Mouse (Mus musculus): ENCODE measurements around the gene Cpa5. TPM values are rescaled to one million over a fixed set of nuclear protein-coding genes. Genes with fewer than 3 reads are reported as not detected.

Gene Cpa5
- not detected in 2 replicates for total RNA-seq (2012; rRNA removed)
- not detected in 2 replicates for total RNA-seq (2014; rRNA removed)
- polyA plus RNA-seq (2012; ENCODE audit: insufficient read length, low read depth): not detected in 2 replicates

GRCm38 (mm10) chr6:30610710-30611109 is at the start of gene Cpa5:
Cpa5 (plus strand) TSS chr6:30611010.
- Histone ChIP-seq H3K36me3 (replicated peaks in 1 of 2; ENCODE audit: control insufficient read depth in 1 of 2, insufficient read depth in 1 of 2, low read length in 1 of 2) (no peaks in the 10 kb centered on the region), H3K27me3 (replicated peaks) (no peaks in the 10 kb centered on the region), H3K4me2 (ENCODE audit: insufficient read depth, low read depth, poor library complexity, severe bottlenecking) (0 out of 2 replicates have a peak within 1 kb of the TSS, but pooled peaks have one; percentile 4), H3K79me2 (replicated peaks; ENCODE audit: control insufficient read depth, extremely low read depth, insufficient read depth, poor library complexity, severe bottlenecking) (no peaks in the 10 kb centered on the region), H3K9me3 (replicated peaks; ENCODE audit: low read length) (no peaks in the 10 kb centered on the region), H3K9ac (ENCODE audit: insufficient read depth, low read depth) (no peak within 1 kb of the TSS), H3K4me1 (ENCODE audit: control insufficient read depth in 1 of 2, insufficient read depth in 2 of 2) (no peaks in the 10 kb centered on the region), H3K4me3 (replicated peaks in 1 of 3; ENCODE audit: low read depth in 2 of 3, low read length in 2 of 3, poor library complexity in 1 of 3) (no peak within 1 kb of the TSS), H3K27ac (ENCODE audit: insufficient read depth, low read depth) (no peak within 1 kb of the TSS)
- DNase-seq (ENCODE audit: extremely low read depth): no peak
- in situ Hi-C loops (cut with MboI; ENCODE audit: low pct_ligation_motif_present, low pct_unique_long_range_greater_than_20kb, low sequenced_read_pairs) (no loop called here), dilution Hi-C loops (cut with MboI; ENCODE audit: extremely low pct_ligation_motif_present, extremely low pct_unique_long_range_greater_than_20kb, low sequenced_read_pairs) (no loop called here)
- TF ChIP-seq JUN (IDR thresholded peaks at IDR 0.05; ENCODE audit: insufficient read depth, low read depth, low read length): no peak
- no peak for TF ChIP-seq ZC3H11A (IDR thresholded peaks at IDR 0.05; ENCODE audit: low read depth, low read length)
- TF ChIP-seq CHD1 (IDR thresholded peaks at IDR 0.05; ENCODE audit: low read depth, low read length): no peak
- TF ChIP-seq GABPA (IDR thresholded peaks at IDR 0.05; ENCODE audit: insufficient replicate concordance, low read depth, low read length): no peak
- no peak for TF ChIP-seq JUND (conservative IDR thresholded peaks at IDR 0.05; ENCODE audit: low read depth, low read length)
- TF ChIP-seq UBTF (IDR thresholded peaks at IDR 0.05; ENCODE audit: low read depth, low read length): no peak
- no peak for TF ChIP-seq HCFC1 (IDR thresholded peaks at IDR 0.05; ENCODE audit: low read depth, low read length)
- no peak for TF ChIP-seq PAX5 (IDR thresholded peaks at IDR 0.05; ENCODE audit: low read length)
- TF ChIP-seq BHLHE40 (IDR thresholded peaks at IDR 0.05; ENCODE audit: low read depth, low read length): no peak
- TF ChIP-seq MYC (IDR thresholded peaks at IDR 0.05; ENCODE audit: low read depth, low read length): no peak

GRCm38 (mm10) chr6:30562132-30562531 is 48.7 kb upstream of the Cpa5 start:
- Histone ChIP-seq H3K4me3 (replicated peaks in 1 of 3; ENCODE audit: low read depth in 2 of 3, low read length in 2 of 3, poor library complexity in 1 of 3) (no peak overlapping the region), H3K9ac (ENCODE audit: insufficient read depth, low read depth) (no peak overlapping the region), H3K27ac (ENCODE audit: insufficient read depth, low read depth) (no peak overlapping the region), H3K27me3 (replicated peaks) (no peaks in the 10 kb centered on the region), H3K4me1 (ENCODE audit: control insufficient read depth in 1 of 2, insufficient read depth in 2 of 2) (no peaks in the 10 kb centered on the region), H3K36me3 (replicated peaks in 1 of 2; ENCODE audit: control insufficient read depth in 1 of 2, insufficient read depth in 1 of 2, low read length in 1 of 2) (no peaks in the 10 kb centered on the region), H3K9me3 (replicated peaks; ENCODE audit: low read length) (no peaks in the 10 kb centered on the region), H3K4me2 (ENCODE audit: insufficient read depth, low read depth, poor library complexity, severe bottlenecking) (no peak overlapping the region), H3K79me2 (replicated peaks; ENCODE audit: control insufficient read depth, extremely low read depth, insufficient read depth, poor library complexity, severe bottlenecking) (no peaks in the 10 kb centered on the region)
- no peak for TF ChIP-seq HCFC1 (IDR thresholded peaks at IDR 0.05; ENCODE audit: low read depth, low read length)
- no peak for TF ChIP-seq MEF2A (IDR thresholded peaks at IDR 0.05; ENCODE audit: borderline replicate concordance, low read depth, low read length)
- no peak for TF ChIP-seq ZNF384 (IDR thresholded peaks at IDR 0.05; ENCODE audit: low read depth, low read length)
- TF ChIP-seq TCF12 (IDR thresholded peaks at IDR 0.05; ENCODE audit: low read depth, low read length): no peak
- no peak for TF ChIP-seq E2F4 (IDR thresholded peaks at IDR 0.05; ENCODE audit: insufficient replicate concordance, low read depth, low read length)
- TF ChIP-seq NRF1 (IDR thresholded peaks at IDR 0.05; ENCODE audit: low read depth, low read length): no peak
- TF ChIP-seq MAFK (IDR thresholded peaks at IDR 0.05; ENCODE audit: insufficient replicate concordance, low read length): no peak
- no peak for TF ChIP-seq GABPA (IDR thresholded peaks at IDR 0.05; ENCODE audit: insufficient replicate concordance, low read depth, low read length)
- TF ChIP-seq IRF4 (IDR thresholded peaks at IDR 0.05; ENCODE audit: low read depth, low read length): no peak
- TF ChIP-seq TBP (conservative IDR thresholded peaks at IDR 0.05; ENCODE audit: low read depth, low read length): no peak
- TF ChIP-seq MXI1 (IDR thresholded peaks at IDR 0.05; ENCODE audit: low read depth, low read length): no peak
- no peak for TF ChIP-seq CTCF (conservative IDR thresholded peaks at IDR 0.05 in 1 of 2, IDR thresholded peaks at IDR 0.05 in 1 of 2; ENCODE audit: low read depth in 2 of 2, low read length in 2 of 2)
- no peak for TF ChIP-seq POLR2A (IDR thresholded peaks at IDR 0.05; ENCODE audit: low read depth, low read length)
- no peak for TF ChIP-seq CHD1 (IDR thresholded peaks at IDR 0.05; ENCODE audit: low read depth, low read length)
- no peak for TF ChIP-seq ZC3H11A (IDR thresholded peaks at IDR 0.05; ENCODE audit: low read depth, low read length)
- no peak for TF ChIP-seq USF2 (conservative IDR thresholded peaks at IDR 0.05; ENCODE audit: low read depth, low read length)
- no peak for TF ChIP-seq ETS1 (conservative IDR thresholded peaks at IDR 0.05; ENCODE audit: low read depth, low read length)
- no peak for DNase-seq (ENCODE audit: extremely low read depth)
- in situ Hi-C loops (cut with MboI; ENCODE audit: low pct_ligation_motif_present, low pct_unique_long_range_greater_than_20kb, low sequenced_read_pairs) (no loop called here), dilution Hi-C loops (cut with MboI; ENCODE audit: extremely low pct_ligation_motif_present, extremely low pct_unique_long_range_greater_than_20kb, low sequenced_read_pairs) (no loop called here)
